Mouse (Mus musculus) kidney, adult 9 months (tissue): Measurements from ENCODE around the gene Slc6a6.

Source experiments
- DNase-seq: peaks from one replicate; pipeline ENCODE4 v3.0.0; 2022

The Slc6a6 gene

GRCm38 (mm10) chr6:91704446-91704845 lies 20.6 kb downstream of the Slc6a6 start:
- no peak for DNase-seq

GRCm38 (mm10) chr6:91705651-91706050 lies 21.8 kb downstream of the Slc6a6 start:
- DNase-seq, result no peak

DNA sequence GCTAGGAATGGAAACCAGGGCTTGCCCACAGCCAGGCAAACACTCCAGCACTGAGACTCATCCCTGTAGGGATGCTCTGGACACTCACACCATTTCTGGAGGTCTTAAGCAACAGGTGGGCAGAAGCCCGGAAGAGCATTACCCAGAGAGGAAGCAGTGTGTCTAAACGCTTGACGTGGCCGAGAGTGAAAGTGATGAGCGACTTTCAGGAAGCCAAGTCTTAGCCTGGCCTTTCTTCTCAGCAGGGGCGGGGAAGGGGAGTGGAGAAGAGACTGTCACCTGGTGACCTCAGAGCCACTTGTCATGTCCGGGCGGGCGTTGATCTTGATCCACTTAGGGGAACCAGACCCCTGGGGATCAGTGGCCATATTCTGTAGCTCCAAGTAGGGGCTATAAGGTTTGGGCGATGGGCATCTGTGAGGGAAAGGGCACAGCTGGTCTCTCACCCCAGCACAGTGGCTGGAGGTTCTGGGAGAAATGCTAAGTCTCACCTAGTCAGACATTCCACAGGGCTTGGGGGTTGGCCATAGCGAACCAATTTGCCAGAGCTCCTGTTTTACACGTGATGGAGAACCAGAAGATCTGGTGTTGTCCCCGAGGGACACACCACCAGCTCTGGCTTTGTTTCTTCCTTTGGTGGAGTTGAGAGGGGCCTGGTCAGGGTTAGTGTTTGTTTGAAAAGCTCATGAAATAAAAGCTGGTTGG lies 22.4 kb downstream of the Slc6a6 start:
- DNase-seq, result no peak

GRCm38 (mm10) chr6:91707276-91707885 lies 23.5 kb downstream of the Slc6a6 start:
- DNase-seq, result peak; percentile 83

- DNase-seq, result peak; percentile 80
These were observed 24.2 kb downstream of the Slc6a6 start for GRCm38 (mm10) chr6:91707886-91708564.

GRCm38 (mm10) chr6:91708919-91709318 lies 25.1 kb downstream of the Slc6a6 start:
- DNase-seq, result no peak

DNA sequence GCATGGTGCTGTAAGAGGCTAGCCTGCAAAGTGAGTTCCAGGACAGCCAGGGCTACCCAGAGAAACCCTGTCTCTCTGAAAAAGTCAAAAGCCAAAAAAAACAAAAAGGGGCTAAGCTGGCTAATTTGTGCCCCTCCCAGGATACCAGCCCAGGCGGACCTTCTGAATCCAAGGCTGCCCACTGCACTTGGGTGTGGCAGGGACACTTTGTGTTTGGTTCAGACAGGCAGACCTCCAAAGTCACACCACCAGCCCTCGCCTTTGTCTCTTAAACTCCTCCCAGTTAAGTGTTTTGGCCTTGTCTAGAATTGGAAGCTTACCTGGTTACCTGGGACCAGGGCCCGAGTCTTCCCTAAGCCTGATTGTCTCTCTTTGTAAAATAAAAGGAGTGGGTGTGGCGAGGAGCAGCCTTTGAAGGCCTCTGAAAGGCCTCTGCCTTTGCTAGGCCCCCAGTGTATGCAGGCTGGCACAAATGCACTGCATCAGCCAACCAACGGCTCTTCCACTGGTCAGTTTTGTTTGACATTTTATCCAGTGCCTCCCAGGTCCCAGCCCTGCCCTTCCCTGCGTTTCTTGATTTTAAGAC lies 26.6 kb downstream of the Slc6a6 start:
- DNase-seq, result no peak

DNA sequence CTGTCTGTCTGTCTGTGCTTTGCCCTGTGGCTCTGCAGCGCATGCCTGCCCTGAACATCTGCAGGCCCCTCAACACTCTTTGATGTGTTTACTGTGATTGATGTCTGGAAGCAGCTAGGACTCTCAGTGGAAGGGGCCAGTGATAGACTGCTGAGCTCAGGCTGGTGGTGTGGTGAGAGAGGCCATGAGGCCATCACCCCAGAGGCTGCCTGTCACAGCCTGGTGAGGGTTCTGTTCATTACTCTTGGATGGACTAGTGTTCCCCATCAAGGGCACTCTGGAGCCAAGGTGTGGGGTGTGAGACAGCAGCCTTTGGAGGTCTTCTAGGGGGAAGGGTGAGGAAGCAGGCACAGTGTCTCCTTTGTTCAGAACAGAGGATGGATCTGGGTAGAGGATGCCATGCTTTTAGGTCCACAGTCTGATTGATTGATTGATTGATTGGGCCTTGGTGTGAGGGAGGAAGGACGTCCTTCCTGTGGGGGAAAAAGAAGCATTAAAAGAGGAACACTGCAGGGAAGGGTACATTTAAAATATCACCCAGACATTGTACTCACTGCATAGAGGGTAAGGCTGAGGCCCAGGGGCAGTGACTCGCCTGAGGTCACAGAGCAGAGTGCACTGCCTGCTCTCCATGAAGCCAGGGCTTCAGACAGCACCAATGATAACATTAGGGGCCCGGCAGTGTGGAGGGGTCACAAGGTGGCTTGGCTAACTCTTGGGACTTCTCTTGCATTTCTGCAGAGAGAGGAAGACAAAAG lies 28.4 kb downstream of the Slc6a6 start:
- DNase-seq, result no peak

GRCm38 (mm10) chr6:91712855-91713331 lies 29.0 kb downstream of the Slc6a6 start:
- no peak for DNase-seq

GRCm38 (mm10) chr6:91713370-91713896 lies 29.6 kb downstream of the Slc6a6 start:
- no peak for DNase-seq

GRCm38 (mm10) chr6:91715023-91715422 lies 31.2 kb downstream of the Slc6a6 start:
- no peak for DNase-seq

DNA sequence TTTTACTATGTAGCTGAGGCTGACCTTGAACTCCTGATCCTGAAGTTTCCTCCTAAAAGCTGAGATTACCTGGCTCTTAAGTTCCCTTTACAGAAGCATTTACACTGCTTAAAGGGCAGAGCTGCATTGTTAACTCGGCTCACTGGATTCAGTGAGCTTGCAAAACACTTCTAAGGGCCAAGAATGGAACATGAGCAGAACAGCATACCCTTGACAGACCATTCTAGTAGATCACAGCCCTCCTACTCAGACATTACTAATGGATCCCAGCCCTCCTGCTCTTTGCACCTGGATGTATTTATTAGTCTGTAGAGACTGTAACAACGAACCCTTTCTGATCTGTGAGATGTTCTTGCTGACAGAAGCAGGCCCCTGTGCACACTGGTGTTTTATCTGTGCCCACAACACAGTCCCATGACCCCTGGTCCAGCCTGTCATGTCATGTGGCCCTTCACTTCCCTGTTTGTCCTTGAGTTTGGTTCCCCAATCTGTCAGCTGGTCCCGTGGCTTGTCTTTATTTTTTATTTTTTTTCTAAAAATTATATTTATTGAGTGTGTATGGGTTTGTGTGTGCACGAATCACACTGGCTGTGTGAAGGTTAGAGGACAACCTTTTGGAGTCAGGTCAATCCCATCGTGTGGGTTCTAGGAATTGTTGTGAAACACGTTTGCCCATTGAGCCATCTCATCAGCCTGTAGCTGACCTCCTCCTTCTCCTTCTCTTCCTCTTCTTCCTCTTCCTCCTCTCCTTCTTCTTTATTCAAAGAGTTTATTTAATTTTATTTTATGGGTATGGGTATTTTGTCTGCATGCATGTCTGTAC lies 32.3 kb downstream of the Slc6a6 start:
- DNase-seq, result no peak

GRCm38 (mm10) chr6:91718067-91718466 lies 34.2 kb downstream of the Slc6a6 start:
- DNase-seq, result no peak

DNA sequence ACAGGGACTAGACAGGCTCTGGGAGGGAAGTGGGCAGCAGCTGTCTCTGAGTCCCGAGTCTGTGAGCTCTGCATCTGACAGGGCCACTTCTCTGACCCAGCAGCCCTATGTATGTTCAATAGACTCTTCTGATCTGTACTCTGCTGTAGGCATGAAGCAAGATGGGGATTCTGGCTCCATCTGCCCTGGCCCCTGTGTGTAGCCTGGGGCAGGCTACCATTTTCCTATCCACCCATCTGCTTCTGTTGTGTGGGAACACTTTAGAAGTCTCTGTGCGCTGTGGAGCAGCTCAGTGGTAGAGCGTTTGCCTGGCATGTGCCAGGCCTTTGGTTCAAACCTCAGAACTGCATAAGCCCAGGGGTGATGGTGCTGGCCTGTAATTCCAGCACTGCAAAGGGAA lies 34.8 kb downstream of the Slc6a6 start:
- no peak for DNase-seq

DNA sequence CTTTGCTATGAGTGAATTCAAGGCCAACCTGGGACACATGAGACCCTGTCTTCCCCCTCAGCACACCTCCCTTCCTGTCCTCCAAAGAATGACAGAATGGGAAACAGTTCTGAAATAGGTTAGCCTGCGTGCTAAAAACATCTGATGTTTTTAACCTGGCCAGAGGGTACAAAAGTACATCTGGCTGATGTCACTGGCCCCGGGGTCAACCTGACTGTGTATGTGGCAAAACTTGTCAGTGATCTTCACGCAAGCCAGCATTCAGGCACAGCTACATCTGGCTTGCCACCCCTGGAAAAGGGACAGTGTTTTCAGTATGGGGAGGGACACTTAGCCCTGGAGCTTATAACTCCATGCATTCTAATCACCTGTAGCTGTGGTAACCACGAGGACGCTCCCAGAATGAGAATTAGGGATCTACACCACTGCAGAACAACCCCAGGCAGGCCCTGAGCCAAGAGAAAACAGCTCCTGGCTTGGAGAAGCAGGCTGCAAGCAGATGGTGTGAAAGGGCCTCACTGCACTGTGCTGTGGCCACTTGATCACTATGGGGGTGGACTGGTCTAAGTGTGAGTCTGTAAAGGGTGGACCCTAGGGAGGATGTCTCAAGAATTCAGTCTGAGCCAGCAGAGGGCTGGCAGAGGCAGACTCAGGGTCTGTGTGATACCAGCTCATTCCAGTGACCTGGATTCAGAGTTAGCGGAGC lies 35.3 kb downstream of the Slc6a6 start:
- peak; percentile 86 for DNase-seq

GRCm38 (mm10) chr6:91719865-91720533 lies 36.1 kb downstream of the Slc6a6 start:
- DNase-seq, result no peak

DNA sequence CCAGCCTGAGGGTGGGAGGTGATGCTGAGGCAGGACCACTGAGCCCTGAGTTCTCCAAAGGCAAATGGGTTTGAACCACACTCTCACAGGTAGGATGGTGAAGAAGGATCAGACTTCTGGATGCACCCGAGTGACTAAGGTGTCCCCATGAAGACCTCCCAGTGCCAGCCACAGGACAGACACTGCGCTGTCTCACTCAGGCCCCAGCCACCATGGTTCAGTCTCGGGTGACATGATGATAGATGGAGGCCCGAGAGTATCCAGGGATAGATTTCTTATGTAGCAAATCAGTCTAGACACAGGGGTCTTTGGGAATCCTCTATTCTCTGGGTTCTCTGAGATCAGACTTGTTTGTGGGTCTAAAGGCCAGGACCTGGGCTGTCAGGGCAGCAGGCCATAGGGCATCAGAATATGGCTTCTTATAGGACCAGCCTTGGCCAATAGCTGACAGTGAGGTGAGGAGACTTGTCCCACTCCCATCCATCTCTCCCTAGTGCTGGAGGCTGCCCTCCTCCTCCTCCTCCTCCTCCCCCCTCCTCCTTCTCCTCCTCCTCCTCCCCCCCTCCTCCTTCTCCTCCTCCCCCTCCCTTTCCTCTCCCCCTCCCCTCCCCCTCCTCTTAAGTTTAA lies 36.8 kb downstream of the Slc6a6 start:
- no peak for DNase-seq

DNA sequence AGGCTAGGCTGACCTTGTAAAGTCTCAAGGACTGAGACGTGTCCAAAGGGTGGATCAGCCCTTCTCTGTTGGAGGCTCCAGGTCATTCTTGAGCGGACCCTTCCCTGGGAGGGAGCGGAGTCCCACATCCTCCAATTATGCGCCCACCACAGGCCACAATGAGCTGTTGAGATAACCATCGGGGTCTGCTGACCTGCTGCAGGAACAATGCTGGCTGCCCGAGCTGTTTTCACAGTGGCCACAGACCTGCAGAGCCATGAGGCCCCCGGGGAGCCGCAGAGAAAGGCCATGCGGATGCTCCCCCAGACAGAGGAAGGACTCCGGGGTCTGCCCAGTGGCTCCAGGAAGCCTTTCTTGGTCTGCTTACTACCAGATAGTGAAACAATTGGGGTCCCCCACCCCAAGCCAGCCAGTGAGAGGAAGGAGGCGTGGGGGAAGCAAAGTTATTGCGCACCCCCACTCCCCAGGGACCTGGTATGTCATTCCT lies 37.4 kb downstream of the Slc6a6 start:
- peak; percentile 64 for DNase-seq

DNA sequence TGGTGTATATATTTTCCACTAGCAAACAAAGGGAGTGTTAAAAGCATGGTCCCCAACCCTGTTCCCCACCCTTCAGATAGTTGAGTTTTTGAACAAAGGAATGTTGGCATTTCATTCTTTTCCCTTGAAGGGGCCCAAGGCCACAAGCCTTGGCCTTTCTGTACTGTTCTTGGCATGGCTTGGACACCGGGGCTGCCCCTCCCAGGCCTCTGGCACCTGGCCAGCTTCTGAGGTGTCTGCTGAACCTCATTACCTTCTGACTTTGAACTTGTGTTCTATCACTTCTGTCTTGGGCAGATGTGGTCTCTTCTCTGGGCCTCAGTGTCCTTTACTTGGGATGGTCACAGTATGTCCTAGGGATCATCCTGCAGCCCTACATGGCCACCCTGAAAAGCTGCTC lies 43.5 kb downstream of the Slc6a6 start:
- peak; percentile 85 for DNase-seq
